Mouse (Mus musculus): ENCODE measurements around the gene C1qbp.

The C1qbp gene

GRCm38 (mm10) chr11:70982557-70983228, at the start of gene C1qbp:
TSS of gene C1qbp (minus strand) at chr11:70983026.
- DNase-seq (ENCODE audit: low read depth, low spot score), result peak; percentile 91

- DNase-seq (ENCODE audit: low read depth, low spot score), result no peak
Measured at GRCm38 (mm10) chr11:71032070-71032469, 49.2 kb upstream of the C1qbp start.

GRCm38 (mm10) chr11:71029403-71030118, 46.7 kb upstream of the C1qbp start:
- no peak for DNase-seq (ENCODE audit: low read depth, low spot score)

- no peak for DNase-seq (ENCODE audit: low read depth, low spot score)
Measured at GRCm38 (mm10) chr11:71028280-71028679, 45.5 kb upstream of the C1qbp start.

GRCm38 (mm10) chr11:71019201-71020068, 36.6 kb upstream of the C1qbp start, which contains the start of the genes Mis12 and Derl2:
TSS of gene Mis12 (plus strand) at chr11:71019611.
TSS of gene Derl2 (minus strand) at chr11:71019841.
- DNase-seq (ENCODE audit: low read depth, low spot score), result peak; percentile 100

- DNase-seq (ENCODE audit: low read depth, low spot score), result no peak
Measured at GRCm38 (mm10) chr11:71018416-71019200, 35.8 kb upstream of the C1qbp start.

GRCm38 (mm10) chr11:71017051-71017450, 34.2 kb upstream of the C1qbp start:
- DNase-seq (ENCODE audit: low read depth, low spot score), result no peak

- peak; percentile 46 for DNase-seq (ENCODE audit: low read depth, low spot score)
Measured at GRCm38 (mm10) chr11:71012743-71013142, 29.9 kb upstream of the C1qbp start.

GRCm38 (mm10) chr11:71008321-71008720, 25.5 kb upstream of the C1qbp start:
- no peak for DNase-seq (ENCODE audit: low read depth, low spot score)

- no peak for DNase-seq (ENCODE audit: low read depth, low spot score)
Measured at GRCm38 (mm10) chr11:71007831-71008230, 25.0 kb upstream of the C1qbp start.

- no peak for DNase-seq (ENCODE audit: low read depth, low spot score)
Measured at GRCm38 (mm10) chr11:71007026-71007425, 24.2 kb upstream of the C1qbp start.

GRCm38 (mm10) chr11:71005046-71005445, 22.2 kb upstream of the C1qbp start:
- DNase-seq (ENCODE audit: low read depth, low spot score), result peak; percentile 31

- DNase-seq (ENCODE audit: low read depth, low spot score), result peak; percentile 99
Measured at GRCm38 (mm10) chr11:71004316-71004773, 21.5 kb upstream of the C1qbp start, which contains the start of gene Dhx33. TSS of gene Dhx33 (minus strand) at chr11:71004437.

GRCm38 (mm10) chr11:71003611-71004315, 20.9 kb upstream of the C1qbp start:
- DNase-seq (ENCODE audit: low read depth, low spot score), result peak; percentile 72

GRCm38 (mm10) chr11:71001167-71001566, 18.3 kb upstream of the C1qbp start:
- DNase-seq (ENCODE audit: low read depth, low spot score), result no peak

GRCm38 (mm10) chr11:70982030-70982429, 796 bp downstream of the C1qbp start:
- no peak for DNase-seq (ENCODE audit: low read depth, low spot score)

- peak; percentile 84 for DNase-seq (ENCODE audit: low read depth, low spot score)
Measured at GRCm38 (mm10) chr11:70980751-70981510, 1.9 kb downstream of the C1qbp start.

- DNase-seq (ENCODE audit: low read depth, low spot score), result peak; percentile 24
Measured at GRCm38 (mm10) chr11:70980232-70980631, 2.6 kb downstream of the C1qbp start.

- no peak for DNase-seq (ENCODE audit: low read depth, low spot score)
Measured at GRCm38 (mm10) chr11:70977293-70977692, 5.5 kb downstream of the C1qbp start.

GRCm38 (mm10) chr11:70975193-70975592, 7.6 kb downstream of the C1qbp start:
- DNase-seq (ENCODE audit: low read depth, low spot score), result no peak

Measured in R1 (cell line).